Mouse (Mus musculus): ENCODE data around the gene Ccdc43. TPM values are rescaled to one million over a fixed set of nuclear protein-coding genes. Genes with fewer than 3 reads are reported as not detected.
"Not testable (repeated sequence)": the region's sequence is repeated elsewhere in the genome, so short reads cannot be mapped to it uniquely, and the experiment has no call there.

The Ccdc43 gene
- polyA plus RNA-seq, 1 experiment from 2014 or later = 44.6 TPM

DNA sequence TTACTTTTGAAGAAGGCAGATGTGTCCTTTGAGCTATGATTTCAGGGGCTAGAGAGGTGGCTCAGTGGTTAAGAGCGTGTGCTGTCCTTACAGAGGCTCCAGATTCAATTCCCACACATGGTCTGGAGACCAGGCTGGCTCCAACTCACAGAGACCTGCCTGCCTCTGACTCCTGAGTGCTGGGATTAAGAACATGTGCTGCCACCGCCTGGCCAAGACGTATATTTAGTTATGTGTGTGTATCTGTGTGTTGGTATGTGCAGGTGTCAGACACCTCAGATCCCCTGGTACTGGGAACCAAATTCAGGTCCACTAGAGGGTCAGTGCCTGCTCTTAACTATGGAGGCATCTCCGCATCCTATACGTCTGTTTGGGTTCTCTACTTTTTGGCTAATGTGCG is 37.4 kb upstream of the Ccdc43 start:
- Histone ChIP-seq H3K4me1 (ENCODE audit: control insufficient read depth, insufficient read depth, low read length) (peaks cover 8% of the 10 kb centered on the region), H3K36me3 (ENCODE audit: control insufficient read depth, insufficient read depth, low read length) (no peaks in the 10 kb centered on the region), H3K4me3 (replicated peaks; ENCODE audit: low read length) (no peak overlapping the region), H3K9ac (ENCODE audit: low read length) (no peak overlapping the region), H3K9me3 (replicated peaks; ENCODE audit: control insufficient read depth, low read length) (no peaks in the 10 kb centered on the region), H3K27me3 (ENCODE audit: control insufficient read depth, insufficient read depth, low read length) (no peaks in the 10 kb centered on the region), H3K4me2 (ENCODE audit: low read depth, low read length) (no peak overlapping the region), H3K27ac (ENCODE audit: low read length) (no peak overlapping the region)
- ATAC-seq (ENCODE audit: insufficient read depth, low FRiP score) = no peak
- WGBS = 87% methylated on average over 6 of the region's 6 CpGs

- Histone ChIP-seq H3K27ac (ENCODE audit: low read length) (no peak overlapping the region), H3K36me3 (ENCODE audit: control insufficient read depth, insufficient read depth, low read length) (no peaks in the 10 kb centered on the region), H3K4me2 (ENCODE audit: low read depth, low read length) (no peak overlapping the region), H3K4me3 (replicated peaks; ENCODE audit: low read length) (no peak overlapping the region), H3K4me1 (ENCODE audit: control insufficient read depth, insufficient read depth, low read length) (no peaks in the 10 kb centered on the region), H3K9me3 (replicated peaks; ENCODE audit: control insufficient read depth, low read length) (no peaks in the 10 kb centered on the region), H3K9ac (ENCODE audit: low read length) (no peak overlapping the region), H3K27me3 (ENCODE audit: control insufficient read depth, insufficient read depth, low read length) (no peaks in the 10 kb centered on the region)
- WGBS = 65% methylated on average over 5 of the region's 5 CpGs
- ATAC-seq (ENCODE audit: insufficient read depth, low FRiP score) = no peak
Measured at GRCm38 (mm10) chr11:102733146-102733545, 35.6 kb upstream of the Ccdc43 start.

- Histone ChIP-seq H3K36me3 (ENCODE audit: control insufficient read depth, insufficient read depth, low read length) (no peaks in the 10 kb centered on the region), H3K4me3 (replicated peaks; ENCODE audit: low read length) (no peak overlapping the region), H3K27me3 (ENCODE audit: control insufficient read depth, insufficient read depth, low read length) (no peaks in the 10 kb centered on the region), H3K4me1 (ENCODE audit: control insufficient read depth, insufficient read depth, low read length) (no peaks in the 10 kb centered on the region), H3K4me2 (ENCODE audit: low read depth, low read length) (no peak overlapping the region), H3K9me3 (replicated peaks; ENCODE audit: control insufficient read depth, low read length) (no peaks in the 10 kb centered on the region), H3K9ac (ENCODE audit: low read length) (no peak overlapping the region), H3K27ac (ENCODE audit: low read length) (no peak overlapping the region)
- WGBS = 65% methylated on average over 6 of the region's 6 CpGs
- ATAC-seq (ENCODE audit: insufficient read depth, low FRiP score) = no peak
Measured at GRCm38 (mm10) chr11:102731366-102731765, 33.8 kb upstream of the Ccdc43 start.

DNA sequence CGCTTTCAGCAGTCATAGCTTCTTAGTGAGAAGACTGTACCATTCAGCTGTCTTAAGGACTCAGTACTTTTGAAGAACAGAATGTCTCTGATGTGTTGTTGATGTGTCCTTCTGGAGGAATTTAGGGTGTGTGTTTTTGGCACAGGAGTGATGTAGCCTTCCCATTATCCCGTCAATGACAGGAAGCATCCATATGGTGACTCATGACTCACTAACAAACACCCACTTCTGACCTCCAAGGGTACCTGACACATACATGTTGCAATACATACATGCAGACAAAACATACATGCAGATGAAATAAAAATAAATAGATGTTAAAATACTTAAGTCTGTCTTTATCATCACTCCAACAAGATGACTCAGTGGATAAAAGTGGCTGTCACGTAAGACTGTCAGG is 32.3 kb upstream of the Ccdc43 start:
- no peaks in the 10 kb centered on the region for H3K9me3 ChIP-seq (replicated peaks; ENCODE audit: control insufficient read depth, low read length)
- 80% methylated on average over 3 of the region's 3 CpGs for WGBS

DNA sequence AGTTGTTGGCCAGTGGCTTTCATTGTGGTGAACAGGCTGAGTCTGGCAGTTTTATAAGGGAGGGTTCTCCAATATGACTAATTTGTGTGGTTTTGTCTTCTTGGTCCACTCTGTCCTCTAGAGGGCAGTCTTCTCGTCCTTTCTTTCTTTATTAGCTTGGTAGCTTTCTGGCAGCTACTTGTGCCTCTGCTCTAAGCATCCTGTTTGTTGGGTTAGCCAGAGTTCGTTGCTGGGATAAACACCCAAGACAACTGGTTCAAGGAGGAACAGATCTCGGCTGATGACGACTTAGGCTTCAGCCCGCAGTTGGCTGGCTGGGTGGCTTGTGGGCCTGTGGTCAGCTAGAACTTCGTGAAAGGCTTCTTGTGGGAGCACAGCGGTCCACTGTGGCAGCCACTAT is 31.0 kb upstream of the Ccdc43 start:
- H3K27me3 ChIP-seq (ENCODE audit: control insufficient read depth, insufficient read depth, low read length) = no peaks in the 10 kb centered on the region
- no peak overlapping the region for H3K9ac ChIP-seq (ENCODE audit: low read length)
- H3K4me2 ChIP-seq (ENCODE audit: low read depth, low read length) = no peak overlapping the region
- WGBS = 33% methylated on average over 7 of the region's 7 CpGs
- no peaks in the 10 kb centered on the region for H3K9me3 ChIP-seq (replicated peaks; ENCODE audit: control insufficient read depth, low read length)
- H3K4me1 ChIP-seq (ENCODE audit: control insufficient read depth, insufficient read depth, low read length) = no peaks in the 10 kb centered on the region
- no peaks in the 10 kb centered on the region for H3K36me3 ChIP-seq (ENCODE audit: control insufficient read depth, insufficient read depth, low read length)
- no peak for ATAC-seq (ENCODE audit: insufficient read depth, low FRiP score)
- H3K4me3 ChIP-seq (replicated peaks; ENCODE audit: low read length) = no peak overlapping the region
- H3K27ac ChIP-seq (ENCODE audit: low read length) = no peak overlapping the region

More for the DNA sequence above, 32.3 kb upstream of the Ccdc43 start:
- H3K4me3 ChIP-seq (replicated peaks; ENCODE audit: low read length) = no peak overlapping the region
- no peaks in the 10 kb centered on the region for H3K4me1 ChIP-seq (ENCODE audit: control insufficient read depth, insufficient read depth, low read length)
- H3K27me3 ChIP-seq (ENCODE audit: control insufficient read depth, insufficient read depth, low read length) = no peaks in the 10 kb centered on the region
- no peak overlapping the region for H3K27ac ChIP-seq (ENCODE audit: low read length)
- no peaks in the 10 kb centered on the region for H3K36me3 ChIP-seq (ENCODE audit: control insufficient read depth, insufficient read depth, low read length)
- no peak for ATAC-seq (ENCODE audit: insufficient read depth, low FRiP score)
- H3K4me2 ChIP-seq (ENCODE audit: low read depth, low read length) = no peak overlapping the region
- H3K9ac ChIP-seq (ENCODE audit: low read length) = no peak overlapping the region

GRCm38 (mm10) chr11:102725574-102725973 is 28.0 kb upstream of the Ccdc43 start:
- H3K4me2 ChIP-seq (ENCODE audit: low read depth, low read length) = no peak overlapping the region
- 31% methylated on average over 3 of the region's 3 CpGs for WGBS
- H3K4me3 ChIP-seq (replicated peaks; ENCODE audit: low read length) = no peak overlapping the region
- H3K27ac ChIP-seq (ENCODE audit: low read length) = no peak overlapping the region
- H3K9ac ChIP-seq (ENCODE audit: low read length) = no peak overlapping the region
- H3K27me3 ChIP-seq (ENCODE audit: control insufficient read depth, insufficient read depth, low read length) = no peaks in the 10 kb centered on the region
- H3K36me3 ChIP-seq (ENCODE audit: control insufficient read depth, insufficient read depth, low read length) = no peaks in the 10 kb centered on the region
- no peak for ATAC-seq (ENCODE audit: insufficient read depth, low FRiP score)
- no peaks in the 10 kb centered on the region for H3K9me3 ChIP-seq (replicated peaks; ENCODE audit: control insufficient read depth, low read length)
- H3K4me1 ChIP-seq (ENCODE audit: control insufficient read depth, insufficient read depth, low read length) = no peaks in the 10 kb centered on the region

GRCm38 (mm10) chr11:102716135-102716534 is 18.6 kb upstream of the Ccdc43 start:
- Histone ChIP-seq H3K36me3 (ENCODE audit: control insufficient read depth, insufficient read depth, low read length) (no peaks in the 10 kb centered on the region), H3K4me2 (ENCODE audit: low read depth, low read length) (no peak overlapping the region), H3K9me3 (replicated peaks; ENCODE audit: control insufficient read depth, low read length) (no peaks in the 10 kb centered on the region; the same call in 1 of the 2 replicates), H3K4me1 (ENCODE audit: control insufficient read depth, insufficient read depth, low read length) (no peaks in the 10 kb centered on the region), H3K27me3 (ENCODE audit: control insufficient read depth, insufficient read depth, low read length) (no peaks in the 10 kb centered on the region), H3K27ac (ENCODE audit: low read length) (no peak overlapping the region), H3K9ac (ENCODE audit: low read length) (no peak overlapping the region), H3K4me3 (replicated peaks; ENCODE audit: low read length) (no peak overlapping the region)
- ATAC-seq (ENCODE audit: insufficient read depth, low FRiP score) = no peak
- WGBS = 72% methylated on average over 7 of the region's 7 CpGs

DNA sequence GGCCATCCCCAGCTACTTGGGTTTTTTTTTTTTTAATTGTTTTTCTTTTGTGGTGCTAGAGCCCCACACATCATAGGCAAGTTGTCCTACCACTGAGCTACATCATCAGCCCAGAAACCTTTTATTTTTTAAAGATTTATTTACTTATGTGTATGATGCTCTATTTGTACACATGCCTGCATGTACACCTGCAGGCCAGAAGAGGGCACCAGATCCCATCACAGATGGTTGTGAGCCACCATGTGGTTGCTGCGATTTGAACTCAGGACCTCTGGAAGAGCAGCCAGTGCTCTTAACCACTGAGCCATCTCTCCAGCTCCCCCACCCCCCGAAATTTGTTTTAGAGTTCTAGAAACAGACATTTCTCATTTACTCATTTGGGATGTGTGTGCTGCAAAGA is 17.0 kb upstream of the Ccdc43 start:
- not testable (repeated sequence) for H3K36me3 ChIP-seq (ENCODE audit: control insufficient read depth, insufficient read depth, low read length); H3K4me2 ChIP-seq (ENCODE audit: low read depth, low read length); H3K4me1 ChIP-seq (ENCODE audit: control insufficient read depth, insufficient read depth, low read length); H3K27me3 ChIP-seq (ENCODE audit: control insufficient read depth, insufficient read depth, low read length); H3K4me3 ChIP-seq (replicated peaks; ENCODE audit: low read length); H3K27ac ChIP-seq (ENCODE audit: low read length); ATAC-seq (ENCODE audit: insufficient read depth, low FRiP score); H3K9ac ChIP-seq (ENCODE audit: low read length); H3K9me3 ChIP-seq (replicated peaks; ENCODE audit: control insufficient read depth, low read length)
- 72% methylated on average over 2 of the region's 2 CpGs for WGBS

- no peak overlapping the region for H3K27ac ChIP-seq (ENCODE audit: low read length)
- no peak overlapping the region for H3K4me2 ChIP-seq (ENCODE audit: low read depth, low read length)
- no peaks in the 10 kb centered on the region; the same call in 1 of the 2 replicates for H3K9me3 ChIP-seq (replicated peaks; ENCODE audit: control insufficient read depth, low read length)
- no peak for ATAC-seq (ENCODE audit: insufficient read depth, low FRiP score)
- no peaks in the 10 kb centered on the region for H3K4me1 ChIP-seq (ENCODE audit: control insufficient read depth, insufficient read depth, low read length)
- no peaks in the 10 kb centered on the region for H3K27me3 ChIP-seq (ENCODE audit: control insufficient read depth, insufficient read depth, low read length)
- 84% methylated on average over 4 of the region's 4 CpGs for WGBS
- H3K9ac ChIP-seq (ENCODE audit: low read length) = no peak overlapping the region
- H3K4me3 ChIP-seq (replicated peaks; ENCODE audit: low read length) = no peak overlapping the region
- H3K36me3 ChIP-seq (ENCODE audit: control insufficient read depth, insufficient read depth, low read length) = no peaks in the 10 kb centered on the region
Measured at GRCm38 (mm10) chr11:102712411-102712810, 14.8 kb upstream of the Ccdc43 start.

GRCm38 (mm10) chr11:102702206-102702605 is 4.6 kb upstream of the Ccdc43 start:
- ATAC-seq (ENCODE audit: insufficient read depth, low FRiP score); H3K4me3 ChIP-seq (replicated peaks; ENCODE audit: low read length); H3K4me2 ChIP-seq (ENCODE audit: low read depth, low read length); H3K27ac ChIP-seq (ENCODE audit: low read length); H3K36me3 ChIP-seq (ENCODE audit: control insufficient read depth, insufficient read depth, low read length); H3K4me1 ChIP-seq (ENCODE audit: control insufficient read depth, insufficient read depth, low read length); H3K27me3 ChIP-seq (ENCODE audit: control insufficient read depth, insufficient read depth, low read length); H3K9me3 ChIP-seq (replicated peaks; ENCODE audit: control insufficient read depth, low read length); H3K9ac ChIP-seq (ENCODE audit: low read length): not testable (repeated sequence)
- WGBS = 88% methylated on average over 6 of the region's 6 CpGs
